Mouse (Mus musculus): ENCODE results near the gene Klhdc3. TPM values are rescaled to one million over a fixed set of nuclear protein-coding genes. Genes with fewer than 3 reads are reported as not detected.

Gene Klhdc3
- 43.7 and 44.0 TPM in 2 replicates for polyA plus RNA-seq (2012; rRNA removed)

GRCm38 (mm10) chr17:46680760-46681373 lies at the start of gene Klhdc3:
Gene Klhdc3 (minus strand): TSS chr17:46680914.

GRCm38 (mm10) chr17:46728904-46729318 lies 48.2 kb upstream of the Klhdc3 start, which contains the start of gene Gnmt:
Gene Gnmt (minus strand): TSS chr17:46729168.

GRCm38 (mm10) chr17:46710959-46711597 lies 30.4 kb upstream of the Klhdc3 start, which contains the start of gene Pex6:
Gene Pex6 (plus strand): TSS chr17:46711463.

GRCm38 (mm10) chr17:46704887-46705835 lies 24.4 kb upstream of the Klhdc3 start, which contains the start of gene Ppp2r5d:
Gene Ppp2r5d (minus strand): TSS chr17:46705111.

GRCm38 (mm10) chr17:46678416-46678815 lies 2.3 kb downstream of the Klhdc3 start, which contains the start of gene Mea1:
Gene Mea1 (plus strand): TSS chr17:46678793.

GRCm38 (mm10) chr17:46673850-46674529 lies 6.7 kb downstream of the Klhdc3 start, which contains the start of gene Rrp36:
Gene Rrp36 (minus strand): TSS chr17:46674352.

GRCm38 (mm10) chr17:46650232-46651031 lies 30.3 kb downstream of the Klhdc3 start, which contains the start of gene Cul7:
Gene Cul7 (plus strand): TSS chr17:46650337.

GRCm38 (mm10) chr17:46645561-46646321 lies 35.0 kb downstream of the Klhdc3 start, which contains the start of the genes Klc4 and Mrpl2:
Gene Klc4 (minus strand): TSS chr17:46646022.
Gene Mrpl2 (plus strand): TSS chr17:46646229.

GRCm38 (mm10) chr17:46628791-46629684 lies 51.7 kb downstream of the Klhdc3 start, which contains the start of gene Ptk7:
Gene Ptk7 (minus strand): TSS chr17:46629504.

Other genes starting within 250 kb of the Klhdc3 start
- gene Slc22a7, start 242.5 kb downstream of the Klhdc3 start, polyA plus RNA-seq (2012; rRNA removed): not detected in 2 replicates
- gene Ttbk1, start 193.2 kb downstream of the Klhdc3 start, polyA plus RNA-seq (2012; rRNA removed): 0.13 and 0.16 TPM in 2 replicates
- gene Dnph1, start 184.2 kb downstream of the Klhdc3 start, polyA plus RNA-seq (2012; rRNA removed): 5.5 TPM in 2 replicates
- 8.6 and 9.6 TPM in 2 replicates for gene Cul9, start 134.5 kb downstream of the Klhdc3 start, polyA plus RNA-seq (2012; rRNA removed)
- gene Srf, start 124.7 kb downstream of the Klhdc3 start, polyA plus RNA-seq (2012; rRNA removed): 115 and 152 TPM in 2 replicates
- gene Ptk7, start 51.4 kb downstream of the Klhdc3 start, polyA plus RNA-seq (2012; rRNA removed): 9.8 and 11.4 TPM in 2 replicates
- gene Klc4, start 34.9 kb downstream of the Klhdc3 start, polyA plus RNA-seq (2012; rRNA removed): 25.6 and 26.9 TPM in 2 replicates
- 82.3 and 134 TPM in 2 replicates for gene Mrpl2, start 34.7 kb downstream of the Klhdc3 start, polyA plus RNA-seq (2012; rRNA removed)
- gene Cul7, start 30.6 kb downstream of the Klhdc3 start, polyA plus RNA-seq (2012; rRNA removed): 10.3 and 11.6 TPM in 2 replicates
- 12.3 and 13.9 TPM in 2 replicates for gene Rrp36, start 6.6 kb downstream of the Klhdc3 start, polyA plus RNA-seq (2012; rRNA removed)
- 38.3 and 46.0 TPM in 2 replicates for gene Mea1, start 2.1 kb downstream of the Klhdc3 start, polyA plus RNA-seq (2012; rRNA removed)
- 24.8 and 25.1 TPM in 2 replicates for gene Ppp2r5d, start 24.2 kb upstream of the Klhdc3 start, polyA plus RNA-seq (2012; rRNA removed)
- 36.4 and 50.9 TPM in 2 replicates for gene Pex6, start 30.5 kb upstream of the Klhdc3 start, polyA plus RNA-seq (2012; rRNA removed)
- 5.5 and 6.4 TPM in 2 replicates for gene Gnmt, start 48.3 kb upstream of the Klhdc3 start, polyA plus RNA-seq (2012; rRNA removed)
- gene Cnpy3, start 71.3 kb upstream of the Klhdc3 start, polyA plus RNA-seq (2012; rRNA removed): 21.6 and 22.8 TPM in 2 replicates
- gene Ptcra, start 82.8 kb upstream of the Klhdc3 start, polyA plus RNA-seq (2012; rRNA removed): not detected in 2 replicates
- 72.5 and 98.8 TPM in 2 replicates for gene 2310039H08Rik, start 91.7 kb upstream of the Klhdc3 start, polyA plus RNA-seq (2012; rRNA removed)
- gene Rpl7l1, start 101.8 kb upstream of the Klhdc3 start, polyA plus RNA-seq (2012; rRNA removed): 4.9 and 6.2 TPM in 2 replicates
- 2.3 and 3.6 TPM in 2 replicates for gene Bicral, start 177.6 kb upstream of the Klhdc3 start, polyA plus RNA-seq (2012; rRNA removed)
- gene Tbcc, start 209.8 kb upstream of the Klhdc3 start, polyA plus RNA-seq (2012; rRNA removed): 6.6 and 9.8 TPM in 2 replicates
- gene Prph2, start 229.5 kb upstream of the Klhdc3 start, polyA plus RNA-seq (2012; rRNA removed): not detected in 2 replicates

Data from stomach, adult 2 months (tissue).